Mouse (Mus musculus) olfactory bulb, adult 2 months (tissue): ENCODE results near the gene Paxx.

ENCODE experiments used
- CTCF ChIP-seq: fragments of 200-500 bp; IDR thresholded peaks from 2 replicates; pipeline ENCODE4 v1.5.1; 2012; ENCODE audit warnings: low read depth, mild to moderate bottlenecking, low read length, moderate library complexity; ENCODE audit not compliant: insufficient read depth
- POLR2A ChIP-seq: fragments of 200-500 bp; IDR thresholded peaks from 2 replicates; pipeline ENCODE4 v1.6.1; 2012; ENCODE audit warnings: mild to moderate bottlenecking, low read depth, low read length, moderate library complexity; ENCODE audit not compliant: insufficient read depth

- TF ChIP-seq POLR2A, result no peak
- TF ChIP-seq CTCF, result no peak
Measured at GRCm38 (mm10) chr2:25423626-25424025, 37.3 kb downstream of the Paxx start.
